Mouse (Mus musculus): Measurements from ENCODE around the gene Kcnip4.

DNA sequence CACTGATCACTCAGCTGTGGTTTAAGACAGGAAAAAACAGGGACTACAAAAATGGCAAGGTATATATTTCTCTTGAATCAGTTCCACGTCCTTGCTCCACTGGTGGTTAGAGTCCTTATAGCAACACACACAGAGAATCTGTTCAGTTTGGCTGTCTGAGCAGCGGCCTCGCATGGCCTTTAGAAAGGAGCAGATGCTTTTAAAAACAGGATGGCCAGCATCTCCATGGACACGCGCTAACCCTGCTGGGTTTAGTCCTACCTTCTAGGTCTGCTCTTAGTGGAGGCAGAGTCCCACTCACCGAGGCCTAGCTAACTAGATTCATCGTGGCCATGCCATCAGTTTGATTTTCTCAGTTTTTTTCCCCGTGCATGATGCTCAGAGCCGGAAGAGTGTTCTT is 918.4 kb downstream of the Kcnip4 start:
- TF ChIP-seq POLR2A (IDR thresholded peaks at IDR 0.05; ENCODE audit: insufficient read length, low read depth) (no peak), E2F4 (IDR thresholded peaks at IDR 0.05; ENCODE audit: insufficient read depth) (no peak), TCF12 (IDR thresholded peaks at IDR 0.05; ENCODE audit: insufficient read depth, poor library complexity, severe bottlenecking) (no peak), POLR2AphosphoS2 (IDR thresholded peaks at IDR 0.05; ENCODE audit: insufficient read length, low read depth) (no peak)

Measured in myocyte (in vitro differentiated cells).